Mouse (Mus musculus) intestine, embryonic 15.5 days (tissue): Measurements from ENCODE around the gene Glipr1l3. TPM values are rescaled to one million over a fixed set of nuclear protein-coding genes. Genes with fewer than 3 reads are reported as not detected.
"Not testable (repeated sequence)": the region's sequence is repeated elsewhere in the genome, so short reads cannot be mapped to it uniquely, and the experiment has no call there.

Experiments
- ATAC-seq: fragments of 200-750 bp; cut with Nextera tagmentation; 2 replicates; pipeline ENCODE4 v1.8.0; 2017; ENCODE audit warnings: moderate TSS enrichment, moderate library complexity
- H3K27ac ChIP-seq: fragments of 300-500 bp; sonication (generic); 2 replicates; pipeline ENCODE4 v1.5.1; 2015; ENCODE audit warnings: mild to moderate bottlenecking, inconsistent platforms
- H3K27me3 ChIP-seq: fragments of 300-500 bp; sonication (generic); replicated peaks from 2 replicates; pipeline ENCODE4 v1.6.1; 2015; ENCODE audit warnings: inconsistent platforms
- H3K36me3 ChIP-seq: fragments of 300-500 bp; sonication (generic); 2 replicates; pipeline ENCODE4 v1.6.1; 2015; ENCODE audit warnings: inconsistent platforms
- H3K4me1 ChIP-seq: fragments of 300-500 bp; sonication (generic); replicated peaks from 2 replicates; pipeline ENCODE4 v1.6.1; 2015; ENCODE audit warnings: inconsistent platforms
- H3K4me2 ChIP-seq: fragments of 300-500 bp; sonication (generic); replicated peaks from 2 replicates; pipeline ENCODE4 v1.6.1; 2015; ENCODE audit warnings: mild to moderate bottlenecking, inconsistent platforms
- H3K4me3 ChIP-seq: fragments of 300-500 bp; sonication (generic); replicated peaks from 2 replicates; pipeline ENCODE4 v1.5.1; 2015; ENCODE audit warnings: inconsistent platforms
- H3K9ac ChIP-seq: fragments of 300-500 bp; sonication (generic); 2 replicates; pipeline ENCODE4 v1.6.1; 2015; ENCODE audit warnings: inconsistent platforms
- H3K9me3 ChIP-seq: fragments of 300-500 bp; sonication (generic); 2 replicates; pipeline ENCODE4 v1.6.1; 2016; ENCODE audit warnings: inconsistent platforms
- WGBS: fragments of 180-500 bp; shearing (Covaris S2); methylation state at CpG from one replicate; pipeline ENCODE4 v1.1.7; 2015; 5-methylcytosine and 5-hydroxymethylcytosine counted together
- polyA plus RNA-seq: library from polyadenylated mRNA; unstranded; fragments of >200 nt; fragmentation: Nextera tagmentation; extraction: Ambion mirVana; gene quantifications from 2 replicates; pipeline ENCODE4 v1.2.1, GENCODE M21; 2015

The Glipr1l3 gene
- polyA plus RNA-seq, 1 experiment from 2014 or later = not detected

DNA sequence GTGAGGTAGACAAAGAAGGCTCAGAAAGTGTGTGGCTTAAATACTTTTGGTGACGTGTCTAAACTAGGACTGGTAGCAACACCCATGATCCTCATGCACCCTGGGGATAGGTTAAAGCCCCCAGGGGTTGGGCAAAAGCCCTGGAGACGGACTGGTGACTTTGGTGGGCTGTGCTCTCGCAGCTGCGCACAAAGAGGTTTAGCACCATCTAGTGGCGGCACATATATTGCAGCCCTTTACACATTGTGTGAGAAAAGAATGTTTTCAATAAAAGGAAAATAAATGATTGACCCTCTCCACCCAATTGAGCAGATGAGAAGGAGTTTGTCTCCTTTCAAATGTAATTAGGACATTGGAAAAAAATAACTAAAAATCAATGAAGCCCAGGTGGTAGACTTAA, 54.3 kb downstream of the Glipr1l3 start:
- not testable (repeated sequence) for H3K27me3 ChIP-seq, H3K9me3 ChIP-seq, H3K4me3 ChIP-seq, H3K27ac ChIP-seq, H3K4me2 ChIP-seq, H3K36me3 ChIP-seq, ATAC-seq, H3K9ac ChIP-seq, H3K4me1 ChIP-seq
- 6% methylated on average over 5 of the region's 5 CpGs for WGBS

Other genes with a start within 250 kb of the Glipr1l3 start
- 37.1 and 43.0 TPM in 2 replicates for gene Krr1, start 187.7 kb downstream of the Glipr1l3 start, polyA plus RNA-seq
- gene Glipr1, start 157.7 kb downstream of the Glipr1l3 start, polyA plus RNA-seq = 13.1 and 13.7 TPM in 2 replicates
- not detected in 2 replicates for gene Glipr1l1, start 100.1 kb downstream of the Glipr1l3 start, polyA plus RNA-seq
- not detected in 2 replicates for gene Glipr1l2, start 77.0 kb downstream of the Glipr1l3 start, polyA plus RNA-seq
- gene Caps2, start 3.3 kb upstream of the Glipr1l3 start, polyA plus RNA-seq = 0.13 and 0.18 TPM in 2 replicates
- gene Kcnc2, start 110.8 kb upstream of the Glipr1l3 start, polyA plus RNA-seq = 0.48 and 0.85 TPM in 2 replicates